Mouse (Mus musculus) layer of hippocampus, postnatal 25 days (tissue): ENCODE results near the gene Hsd17b11. TPM values are rescaled to one million over a fixed set of nuclear protein-coding genes. Genes with fewer than 3 reads are reported as not detected.
"Not testable (repeated sequence)": the region's sequence is repeated elsewhere in the genome, so short reads cannot be mapped to it uniquely, and the experiment has no call there.

Experiments
- DNase-seq, 2 experiments: peaks; one replicate each; pipeline ENCODE4 v3.0.0; 2022; ENCODE audit warnings: mixed read lengths in 2 of 2, low spot score in 1 of 2; ENCODE audit errors: extremely low spot score in 1 of 2
- microRNA-seq, 2 experiments: library from miRNA; unstranded; fragments of <30 nt; microRNA quantifications; one replicate each; pipeline ENCODE4 v1.2.0; 2021
- total RNA-seq, 2 experiments: library from RNA; stranded (reverse); gene quantifications; 2 replicates each; pipeline ENCODE4 v1.2.3; 2021

The Hsd17b11 gene
- total RNA-seq, 2 experiments from 2014 or later, result 50.2 to 56.0 TPM

DNA sequence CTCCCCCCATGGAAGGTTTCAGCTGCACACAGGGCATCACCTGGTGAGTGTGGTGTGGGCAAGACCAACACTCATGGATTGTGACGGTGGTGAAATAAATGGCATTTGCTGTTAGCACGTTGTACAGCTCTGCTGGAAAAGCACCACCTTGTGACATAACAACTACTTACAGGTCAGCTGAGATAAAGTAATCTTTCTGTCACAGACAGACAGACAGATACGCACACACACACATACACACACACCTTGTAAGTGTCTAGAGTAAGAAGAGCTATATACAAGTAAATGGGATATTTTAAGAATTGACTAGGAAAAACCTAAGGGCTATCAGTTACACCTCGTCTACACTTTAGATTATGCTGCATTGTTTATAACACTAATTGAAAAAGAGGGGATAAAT, 27.1 kb downstream of the Hsd17b11 start:
- no peak for DNase-seq

DNA sequence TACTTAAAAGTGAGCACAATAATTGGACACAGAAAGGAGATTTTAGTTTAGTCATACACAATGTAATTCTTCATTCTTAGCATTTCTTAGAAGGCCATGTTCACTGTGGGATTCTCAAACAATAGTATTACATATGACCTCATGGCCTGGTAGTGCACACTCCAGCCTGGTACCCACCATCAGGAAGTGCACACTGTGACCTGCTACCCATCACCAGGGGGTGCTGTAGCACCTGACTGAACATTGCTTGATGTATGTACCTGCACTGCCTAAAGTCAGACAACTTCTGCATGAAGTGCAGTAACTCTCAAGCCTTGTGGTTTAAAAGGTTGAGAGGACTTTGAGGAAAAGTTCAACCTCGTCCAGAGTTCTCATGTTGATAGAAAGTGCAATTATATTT, 28.1 kb downstream of the Hsd17b11 start:
- DNase-seq, result no peak

DNA sequence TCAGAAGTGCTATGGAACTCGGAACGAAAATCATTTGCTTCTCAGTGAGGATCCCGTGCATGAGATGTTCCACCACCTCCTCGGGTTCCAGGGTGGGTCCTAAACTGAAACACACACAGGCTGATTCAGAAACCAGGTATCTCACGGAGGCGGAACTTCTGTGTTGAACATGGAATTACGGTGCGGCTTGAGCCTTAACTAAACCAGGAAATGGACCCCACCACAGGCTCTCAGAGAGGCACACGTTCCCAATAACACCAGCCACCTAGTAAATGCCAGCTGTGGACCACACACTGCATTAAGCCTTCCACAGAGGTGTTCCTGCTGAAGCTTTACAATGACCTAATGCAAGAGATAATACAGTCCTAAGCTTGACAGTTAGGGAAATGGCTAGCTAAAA, 28.9 kb downstream of the Hsd17b11 start:
- no peak for DNase-seq

DNA sequence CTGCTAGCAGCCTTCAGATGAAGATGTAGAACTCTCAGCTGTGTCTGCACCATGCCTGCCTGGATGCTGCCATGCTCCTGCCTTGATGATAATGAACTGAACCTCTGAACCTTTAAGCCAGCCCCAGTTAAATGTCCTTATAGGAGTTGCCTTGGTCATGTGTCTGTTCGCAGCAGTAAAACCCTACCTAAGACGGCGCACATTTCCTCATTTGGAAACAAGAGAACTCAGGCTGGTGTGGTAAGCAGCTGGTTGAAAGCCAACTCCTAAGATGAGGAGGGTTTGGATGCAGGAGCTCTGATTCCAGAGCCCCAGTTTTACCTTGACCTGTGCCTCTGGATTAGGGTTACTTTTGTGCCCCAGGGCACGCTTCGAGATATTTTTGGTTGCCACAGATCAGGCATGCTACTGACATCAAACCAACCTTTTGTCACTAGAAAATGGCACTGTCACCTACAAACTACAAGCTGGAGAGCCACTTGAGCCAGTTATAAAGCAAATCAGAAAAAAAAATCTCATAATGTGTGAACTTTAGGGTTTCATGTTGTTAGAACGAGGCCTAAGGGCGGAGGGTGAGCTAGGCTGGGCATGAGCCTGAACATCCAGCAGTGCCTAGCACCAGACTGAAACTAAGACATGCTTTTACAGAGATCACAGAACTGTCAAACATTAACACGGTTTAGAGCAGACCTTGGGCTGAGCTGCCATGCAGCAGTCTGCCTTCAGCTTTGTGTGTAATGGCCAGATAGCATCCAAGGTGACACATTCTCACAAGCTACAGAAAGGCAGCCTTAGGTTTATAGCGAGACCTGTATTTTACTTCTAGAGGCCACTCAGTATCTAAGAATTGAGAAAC, 40.8 kb downstream of the Hsd17b11 start:
- no peak for DNase-seq

DNA sequence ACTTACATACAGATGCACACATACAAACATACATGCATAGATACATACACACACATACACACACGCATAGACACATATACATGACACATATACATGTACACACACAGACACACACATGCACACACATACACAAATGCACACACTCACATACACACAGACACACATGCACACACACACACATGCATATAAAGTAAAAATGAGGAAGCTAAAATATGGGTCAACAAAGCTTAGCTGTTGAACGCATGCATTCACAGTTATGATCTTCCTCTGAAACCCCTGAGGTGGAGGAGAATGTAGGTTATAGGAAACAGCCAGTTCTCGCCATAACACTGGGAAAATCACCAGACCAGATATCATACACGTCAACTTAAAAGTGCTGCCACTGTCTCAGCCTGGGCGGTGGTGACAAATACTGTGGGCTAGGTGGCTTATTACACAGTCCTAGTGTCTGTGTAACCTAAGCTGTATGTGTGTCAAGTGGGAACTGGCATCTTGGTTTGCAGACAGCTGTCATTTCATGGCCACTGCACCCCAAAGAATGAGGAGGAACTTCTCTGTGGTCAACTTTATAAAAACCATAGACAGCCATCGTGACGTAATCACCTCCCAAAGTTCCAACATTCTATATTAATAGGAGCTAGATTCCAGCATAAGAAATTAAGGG, 43.7 kb downstream of the Hsd17b11 start:
- no peak for DNase-seq

DNA sequence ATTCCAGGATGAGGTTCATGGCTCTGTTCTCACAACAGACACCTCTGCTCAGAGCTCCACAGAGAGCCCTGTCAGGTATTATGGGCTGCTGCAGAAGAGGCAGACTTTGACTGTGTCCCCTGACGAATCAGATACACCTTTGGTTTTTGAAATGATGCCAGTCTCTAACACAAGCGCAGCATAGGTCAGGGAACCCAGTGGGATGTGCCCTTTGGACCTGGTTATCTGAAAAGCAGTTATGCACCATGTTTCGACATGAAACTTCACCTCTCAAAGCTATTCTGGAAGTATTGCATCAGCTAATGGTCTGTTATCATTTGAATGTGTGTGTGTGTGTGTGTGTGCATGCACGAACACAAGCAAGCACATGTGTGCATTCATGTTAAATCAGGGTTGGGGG, 44.4 kb downstream of the Hsd17b11 start, which contains the start of gene Hsd17b13:
Gene Hsd17b13, minus strand, starts transcription at position 114 of the 400 bp plus-strand sequence.
- no peak for DNase-seq

DNA sequence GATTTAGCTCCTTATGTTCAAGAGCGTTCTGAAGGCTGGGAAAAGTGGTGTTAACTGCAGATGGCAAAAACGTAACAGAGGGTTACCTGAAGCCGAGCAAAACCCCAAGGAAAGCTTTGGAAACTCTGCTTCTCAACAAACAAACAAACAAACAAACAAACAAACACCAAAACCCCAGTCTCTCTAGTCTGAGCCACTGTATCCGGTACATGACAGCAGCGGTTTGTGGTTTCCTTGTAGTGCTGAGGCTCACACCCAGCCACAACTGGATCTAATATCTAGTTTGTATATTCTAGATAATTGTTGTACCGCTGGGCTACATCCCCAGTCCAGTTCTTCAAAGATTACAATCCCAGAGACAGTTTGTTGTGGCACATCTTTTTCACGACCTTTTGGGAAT, 46.0 kb downstream of the Hsd17b11 start:
- DNase-seq, result no peak

DNA sequence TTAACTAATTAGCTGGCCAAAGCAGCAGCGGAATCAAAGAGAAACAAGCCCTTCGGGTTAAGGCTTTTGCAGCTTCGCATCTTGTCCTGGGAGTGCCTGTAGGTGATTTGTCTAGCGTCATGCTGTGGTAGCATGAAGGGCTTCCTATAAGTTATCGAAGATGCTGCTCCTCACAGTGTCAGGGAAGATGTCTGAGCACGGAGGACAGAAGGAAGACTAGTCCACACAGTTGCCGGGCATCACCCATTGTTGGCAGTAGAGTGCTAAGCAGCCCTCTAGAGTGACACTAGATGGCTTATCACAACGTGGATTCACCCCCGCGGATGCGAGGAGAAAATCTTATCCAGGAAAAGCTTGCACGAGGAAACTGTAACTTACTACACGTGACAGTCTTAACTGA, 48.9 kb downstream of the Hsd17b11 start:
- DNase-seq, result no peak

DNA sequence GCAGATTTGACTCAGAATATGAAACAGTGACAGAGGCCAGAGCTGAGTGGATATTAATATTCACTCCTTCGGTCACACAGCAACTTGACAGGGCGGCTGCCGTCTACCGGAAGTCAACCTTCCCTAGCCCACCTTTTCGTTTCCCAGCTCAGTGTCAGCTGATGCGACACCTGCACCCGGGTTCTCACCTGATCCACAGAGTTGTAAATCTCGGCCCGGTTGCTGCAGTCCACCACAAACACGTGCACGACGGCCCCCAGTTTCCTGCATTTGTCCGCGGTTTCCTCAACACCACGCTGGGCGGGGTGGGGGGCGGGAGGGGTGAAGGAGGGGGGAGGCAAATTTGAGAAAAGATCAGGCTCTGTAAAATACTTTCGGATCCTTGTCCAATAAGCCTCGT, 49.3 kb downstream of the Hsd17b11 start:
- no peak for DNase-seq

DNA sequence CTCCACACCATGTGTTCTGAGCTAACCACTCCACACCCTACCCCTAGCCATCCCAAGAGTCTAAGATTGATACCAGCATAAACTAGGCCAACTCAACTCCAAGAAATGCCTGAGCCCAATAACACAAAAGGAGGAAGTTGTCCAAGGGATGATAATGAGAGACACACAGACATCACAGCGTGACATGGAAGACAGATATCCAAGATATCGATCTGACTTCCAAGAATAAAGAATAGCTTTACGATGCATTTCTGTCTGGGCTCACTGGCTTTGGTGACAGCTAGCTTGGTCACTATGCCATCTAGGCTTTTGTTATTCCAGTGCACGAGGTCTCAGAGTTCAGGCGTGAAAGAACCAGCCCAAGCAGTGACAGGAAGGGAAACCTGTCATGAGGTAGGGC, 50.7 kb downstream of the Hsd17b11 start:
- DNase-seq, result no peak

DNA sequence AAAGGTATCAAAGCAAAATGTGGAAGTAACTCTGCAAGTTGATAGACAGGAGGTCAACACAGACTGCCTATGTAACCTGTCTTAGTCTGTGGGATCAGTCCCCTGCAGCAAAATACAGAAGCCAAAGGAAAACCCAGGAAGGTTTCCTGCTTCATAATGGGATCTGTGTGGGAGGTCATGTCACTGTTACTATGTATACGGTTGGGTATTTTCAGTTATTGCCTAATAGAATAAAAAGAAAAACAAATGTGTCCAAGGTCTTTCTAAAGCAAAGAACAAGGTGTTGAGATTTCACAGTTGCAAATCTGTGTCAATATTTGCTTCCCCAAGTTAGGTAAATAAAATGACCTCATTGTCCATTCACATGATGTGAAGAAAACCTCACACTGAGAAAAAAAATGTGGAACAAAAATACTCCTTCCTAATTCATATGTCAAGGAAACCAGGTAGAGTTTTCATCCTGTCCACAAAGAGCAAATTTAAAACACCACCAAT, 58.7 kb downstream of the Hsd17b11 start:
- no peak for DNase-seq

DNA sequence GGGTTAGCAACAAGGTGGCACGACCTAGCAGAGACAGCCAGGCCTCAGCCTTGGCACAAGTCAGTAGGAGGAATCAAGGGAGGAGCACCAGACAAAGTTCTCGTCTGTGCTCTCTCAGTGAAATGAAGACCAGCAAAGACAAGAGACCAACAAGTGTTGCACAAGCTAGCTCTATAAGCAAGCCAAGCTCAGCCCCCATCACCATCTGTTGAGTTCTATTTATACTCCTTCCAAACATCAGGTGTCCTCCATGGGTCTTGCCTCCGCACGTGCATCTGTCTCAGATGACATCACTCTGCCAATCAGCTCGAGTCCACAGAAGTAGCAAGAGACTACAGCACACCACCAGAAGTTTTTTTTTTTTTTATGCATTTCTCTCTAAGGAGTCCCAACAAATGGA, 67.1 kb downstream of the Hsd17b11 start:
- DNase-seq, result no peak

DNA sequence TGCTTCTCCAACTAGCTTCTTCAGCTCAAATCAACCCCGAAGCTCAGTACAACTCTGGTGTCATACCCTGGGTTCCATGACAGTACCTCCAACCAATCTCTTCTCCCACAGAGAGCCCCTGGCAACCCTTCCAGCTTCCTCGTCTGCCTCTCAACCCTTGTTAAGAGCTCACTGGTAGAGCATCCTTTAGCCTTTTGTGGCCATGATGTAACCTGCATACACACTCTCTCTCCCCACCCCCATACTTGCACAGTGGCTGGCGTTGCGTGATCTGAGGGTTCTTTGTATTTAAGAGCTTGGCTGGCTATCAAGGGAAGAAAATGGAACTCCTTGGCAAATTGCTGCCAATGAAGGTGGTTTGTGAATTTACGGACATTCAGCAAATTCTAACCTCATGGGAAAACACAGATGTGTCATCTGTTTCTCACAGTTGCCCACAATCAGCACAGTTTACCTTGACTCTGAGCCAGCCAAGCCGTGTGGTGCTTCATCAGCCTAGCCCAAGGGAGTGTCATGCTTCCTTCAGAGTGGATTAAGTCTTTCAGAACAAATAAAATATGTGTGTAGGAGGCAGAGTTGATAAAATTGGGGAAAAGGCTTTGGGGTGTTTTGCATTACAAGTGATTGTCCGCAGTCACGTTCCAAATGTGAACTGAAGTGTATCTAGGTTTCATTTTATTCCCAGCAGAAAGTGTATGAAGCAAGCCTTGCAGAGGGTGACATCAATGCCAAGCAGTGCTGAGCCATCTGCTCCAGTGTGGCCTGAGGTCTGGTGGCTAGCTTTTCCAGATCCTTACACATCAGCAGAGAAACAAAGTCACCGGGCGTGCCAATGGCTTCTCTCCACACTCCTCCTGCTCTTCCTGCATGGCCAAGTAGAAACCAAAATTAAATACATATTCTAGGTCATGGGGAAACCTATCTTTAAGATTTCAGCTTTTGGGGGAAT, 68.3 kb downstream of the Hsd17b11 start:
- DNase-seq, result no peak

DNA sequence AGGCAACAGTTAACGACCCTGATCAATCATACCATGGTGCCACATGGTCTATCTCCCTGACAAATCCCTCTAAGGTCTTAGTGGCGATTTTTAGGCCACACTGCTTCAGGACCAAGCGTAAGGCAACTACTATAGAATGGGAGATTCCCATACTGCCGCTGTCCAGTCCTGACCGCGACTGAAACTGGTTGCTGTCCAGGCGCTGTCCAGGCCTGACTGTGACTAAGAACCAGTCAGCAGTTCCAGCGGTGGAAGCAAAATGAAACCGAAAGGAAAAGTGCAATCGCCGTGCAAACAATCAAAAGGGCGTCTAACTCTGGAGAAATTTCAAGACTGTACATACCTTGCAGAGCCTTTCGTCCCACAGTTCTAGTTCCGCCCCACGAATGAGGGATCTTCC, 71.6 kb downstream of the Hsd17b11 start:
- not testable (repeated sequence) for DNase-seq

DNA sequence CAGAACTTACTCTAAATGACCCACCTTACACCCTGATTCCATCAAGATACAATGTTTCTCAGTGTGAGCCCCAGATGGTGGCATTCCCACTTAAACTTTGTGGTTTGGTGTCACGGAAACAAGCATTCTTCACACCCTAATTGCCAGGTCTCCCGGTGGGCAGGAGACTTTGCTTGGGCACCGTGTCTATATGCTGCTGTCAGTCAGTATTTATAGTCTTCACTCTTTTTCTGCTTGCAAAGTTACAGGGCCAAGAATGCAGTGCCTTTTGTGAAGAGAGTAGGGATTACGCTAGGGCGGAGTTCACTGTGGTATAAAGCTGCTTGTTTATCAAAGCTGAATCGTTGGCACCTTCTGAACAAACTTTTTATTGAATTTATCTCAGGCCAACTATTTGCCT, 78.5 kb downstream of the Hsd17b11 start:
- no peak for DNase-seq

DNA sequence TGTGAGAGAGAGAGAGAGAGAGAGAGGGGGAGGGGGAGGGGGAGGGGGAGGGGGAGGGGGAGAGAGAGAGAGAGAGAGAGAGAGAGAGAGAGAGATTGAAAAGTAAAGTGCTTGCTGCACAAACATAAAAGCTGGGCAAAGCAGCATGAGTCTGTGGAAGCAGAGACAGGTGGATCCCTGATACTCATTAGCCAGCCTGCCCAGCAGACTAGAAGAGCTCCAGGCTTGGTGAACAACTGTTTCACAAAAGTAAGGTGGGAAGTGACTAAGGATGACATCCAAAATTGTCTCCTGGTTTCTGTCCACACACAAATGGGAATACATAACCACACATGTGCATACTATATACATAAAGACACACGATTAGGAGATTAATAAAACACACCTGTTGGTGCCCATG, 81.9 kb downstream of the Hsd17b11 start:
- DNase-seq, result no peak

Small RNAs within 50 kb of the gene (microRNA-seq; reads per million reads assigned to microRNA genes)
- gene Mir5619, result 0.20 to 0.74 reads per million in 2 experiments

Other genes starting within 250 kb of the Hsd17b11 start
- gene Klhl8, start 110.7 kb downstream of the Hsd17b11 start, total RNA-seq, result 10 to 100 TPM; 34.2 to 34.3 TPM
- gene Hsd17b13, start 44.5 kb downstream of the Hsd17b11 start, total RNA-seq, result not detected
- 10 to 100 TPM; 74.8 to 77.0 TPM for gene Nudt9, start 24.4 kb upstream of the Hsd17b11 start, total RNA-seq
- gene Gm17660, start 55.7 kb upstream of the Hsd17b11 start, total RNA-seq, result under 1 TPM in 1 of 2 experiments, not detected in 1; 0.76 TPM
- 1,000 to 10,000 TPM; 1,421 to 1,512 TPM for gene Sparcl1, start 91.8 kb upstream of the Hsd17b11 start, total RNA-seq
- gene Dspp, start 148.8 kb upstream of the Hsd17b11 start, total RNA-seq, result under 1 TPM; 0.07 TPM
- 1 to 10 TPM; 2.9 to 3.2 TPM for gene Dmp1, start 180.7 kb upstream of the Hsd17b11 start, total RNA-seq